Mouse (Mus musculus) ES-E14 (cell line): Measurements from ENCODE around the gene Lama2. TPM values are rescaled to one million over a fixed set of nuclear protein-coding genes. Genes with fewer than 3 reads are reported as not detected.

ENCODE experiments used
- DNase-seq: peaks from one replicate; pipeline ENCODE4 v3.0.0-alpha.2; 2013; ENCODE audit warnings: low read depth, low spot score
- H3K27ac ChIP-seq: 2 replicates; pipeline ENCODE4 v1.5.1; 2012; ENCODE audit warnings: low read depth, mild to moderate bottlenecking, low read length, moderate library complexity, mixed read lengths; ENCODE audit not compliant: poor library complexity, insufficient read depth, severe bottlenecking
- H3K36me3 ChIP-seq: 2 replicates; pipeline ENCODE4 v1.6.1; 2012; ENCODE audit warnings: mild to moderate bottlenecking, low read length, moderate library complexity, mixed read lengths; ENCODE audit not compliant: control insufficient read depth, poor library complexity, insufficient read depth, severe bottlenecking
- H3K4me1 ChIP-seq, 2 experiments: fragments of 150-350 bp in 1 of 2; sonication (generic) in 1 of 2; 2 replicates each; pipeline ENCODE4 v1.6.1; 2012; ENCODE audit warnings: low read length in 2 of 2, mild to moderate bottlenecking in 1 of 2, mixed read lengths in 1 of 2; ENCODE audit not compliant: control insufficient read depth in 2 of 2, insufficient read depth in 2 of 2, poor library complexity in 1 of 2
- H3K4me3 ChIP-seq, 2 experiments: fragments of 150-350 bp in 1 of 2; sonication (generic) in 1 of 2; 2 replicates each; pipeline ENCODE4 v1.5.1; 2012; ENCODE audit warnings: low read length in 2 of 2, low read depth in 1 of 2, mild to moderate bottlenecking in 1 of 2, mixed read lengths in 1 of 2; ENCODE audit not compliant: insufficient read depth in 1 of 2, poor library complexity in 1 of 2, severe bottlenecking in 1 of 2
- H3K9ac ChIP-seq: 2 replicates; pipeline ENCODE4 v1.6.1; 2012; ENCODE audit warnings: low read depth, mild to moderate bottlenecking, low read length, mixed read lengths; ENCODE audit not compliant: poor library complexity, insufficient read depth, severe bottlenecking
- H3K9me3 ChIP-seq: fragments of 150-350 bp; sonication (generic); 2 replicates; pipeline ENCODE4 v1.6.1; 2012; ENCODE audit warnings: low read depth, mild to moderate bottlenecking, low read length; ENCODE audit not compliant: control insufficient read depth, insufficient read depth
- CHD2 ChIP-seq: IDR thresholded peaks from 2 replicates; pipeline ENCODE4 v1.6.1; 2014; ENCODE audit warnings: mild to moderate bottlenecking, low read depth, low read length, inconsistent platforms
- HCFC1 ChIP-seq: IDR thresholded peaks from 2 replicates; pipeline ENCODE4 v1.6.1; 2012; ENCODE audit warnings: low read length, inconsistent platforms, borderline replicate concordance; ENCODE audit not compliant: insufficient read depth
- MAFK ChIP-seq: IDR thresholded peaks from 2 replicates; pipeline ENCODE4 v1.6.1; 2014; ENCODE audit warnings: mild to moderate bottlenecking, low read depth, low read length, inconsistent platforms; ENCODE audit not compliant: insufficient read depth
- ZC3H11A ChIP-seq: IDR thresholded peaks from 2 replicates; pipeline ENCODE4 v1.6.1; 2012; ENCODE audit warnings: low read depth, mild to moderate bottlenecking, inconsistent platforms, low read length, borderline replicate concordance
- ZNF384 ChIP-seq: IDR thresholded peaks from 2 replicates; pipeline ENCODE4 v1.6.1; 2012; ENCODE audit warnings: low read depth, low read length, inconsistent platforms
- in situ Hi-C, 2 experiments: fragments of 600-800 bp; cut with MboI; formaldehyde crosslinking; loops; one replicate each; pipeline ENCODE4 v1.15.1; 2025; ENCODE audit warnings: low sequenced_read_pairs in 2 of 2, inconsistent platforms in 1 of 2; ENCODE audit not compliant: unreplicated experiment in 2 of 2
- total RNA-seq: library from RNA; depleted of rRNA; stranded (reverse); fragments of 300-350 nt; gene quantifications from 2 replicates; pipeline ENCODE4 v1.2.3, GENCODE M21; 2012

Lama2 gene
- total RNA-seq, 1 experiment = 0.09 TPM

GRCm38 (mm10) chr10:27041812-27042211, 577.7 kb downstream of the Lama2 start:
- TF ChIP-seq CHD2 (no peak), MAFK (no peak), ZNF384 (no peak), ZC3H11A (no peak), HCFC1 (no peak)
- H3K36me3 ChIP-seq = no peaks in the 10 kb centered on the region
- DNase-seq = no peak
- no peak overlapping the region for H3K27ac ChIP-seq
- no peaks in the 10 kb centered on the region for H3K4me1 ChIP-seq
- H3K9me3 ChIP-seq = no peaks in the 10 kb centered on the region
- H3K9ac ChIP-seq = no peak overlapping the region
- H3K4me3 ChIP-seq = no peak overlapping the region
- in situ Hi-C loops = no loop called here

GRCm38 (mm10) chr10:27022707-27023106, 596.9 kb downstream of the Lama2 start:
- in situ Hi-C loops = no loop called here
- Histone ChIP-seq H3K9ac (no peak overlapping the region), H3K4me1 (no peaks in the 10 kb centered on the region), H3K4me3 (no peak overlapping the region), H3K36me3 (no peaks in the 10 kb centered on the region), H3K27ac (no peak overlapping the region), H3K9me3 (no peaks in the 10 kb centered on the region)
- TF ChIP-seq HCFC1 (no peak), MAFK (no peak), ZC3H11A (no peak), ZNF384 (no peak), CHD2 (no peak)
- no peak for DNase-seq

- no peak overlapping the region for H3K27ac ChIP-seq
- no peaks in the 10 kb centered on the region for H3K9me3 ChIP-seq
- H3K36me3 ChIP-seq = no peaks in the 10 kb centered on the region
- DNase-seq = no peak
- no peaks in the 10 kb centered on the region for H3K4me1 ChIP-seq
- H3K4me3 ChIP-seq = no peak overlapping the region
- in situ Hi-C loops = no loop called here
- TF ChIP-seq MAFK (no peak), ZC3H11A (no peak), ZNF384 (no peak), CHD2 (no peak), HCFC1 (no peak)
- H3K9ac ChIP-seq = no peak overlapping the region
These were observed 606.7 kb downstream of the Lama2 start for GRCm38 (mm10) chr10:27012804-27013365.

GRCm38 (mm10) chr10:27007364-27007763, 612.2 kb downstream of the Lama2 start:
- in situ Hi-C loops = no loop called here
- no peak overlapping the region for H3K4me3 ChIP-seq
- H3K36me3 ChIP-seq = no peaks in the 10 kb centered on the region
- no peak overlapping the region for H3K9ac ChIP-seq
- H3K9me3 ChIP-seq = no peaks in the 10 kb centered on the region
- TF ChIP-seq CHD2 = no peak
- no peak for TF ChIP-seq ZNF384
- TF ChIP-seq MAFK = no peak
- TF ChIP-seq HCFC1 = no peak
- TF ChIP-seq ZC3H11A = no peak
- no peak overlapping the region for H3K27ac ChIP-seq
- no peaks in the 10 kb centered on the region for H3K4me1 ChIP-seq
- no peak for DNase-seq

GRCm38 (mm10) chr10:27005716-27006115, 613.8 kb downstream of the Lama2 start:
- Histone ChIP-seq H3K9ac (no peak overlapping the region), H3K9me3 (no peaks in the 10 kb centered on the region), H3K36me3 (no peaks in the 10 kb centered on the region), H3K27ac (no peak overlapping the region), H3K4me1 (no peaks in the 10 kb centered on the region), H3K4me3 (no peak overlapping the region)
- TF ChIP-seq ZNF384 (no peak), ZC3H11A (no peak), CHD2 (no peak), HCFC1 (no peak), MAFK (no peak)
- no peak for DNase-seq
- in situ Hi-C loops = no loop called here
